Mouse (Mus musculus) left cerebral cortex, adult 2 months (tissue): ENCODE measurements around the gene Faap100. TPM values are rescaled to one million over a fixed set of nuclear protein-coding genes. Genes with fewer than 3 reads are reported as not detected.

Experiments used
- DNase-seq, 2 experiments: peaks; one replicate each; pipeline ENCODE4 v3.0.0; 2021 to 2022; ENCODE audit warnings: low spot score in 2 of 2, mixed read lengths in 1 of 2; ENCODE audit errors: extremely low spot score in 1 of 2
- H3K27ac ChIP-seq: fragments of 200-600 bp; 2 replicates; pipeline ENCODE4 v1.8.1; 2022
- H3K4me3 ChIP-seq: fragments of 200-600 bp; 2 replicates; pipeline ENCODE4 v1.8.1; 2022
- CTCF ChIP-seq: fragments of 200-600 bp; IDR thresholded peaks from 2 replicates; pipeline ENCODE4 v1.8.1; 2022; ENCODE audit warnings: antibody characterized with exemption, mild to moderate bottlenecking, moderate library complexity
- intact Hi-C: fragments of 180-260 bp; cut with DNase I; formaldehyde crosslinking; loops from one replicate; pipeline ENCODE4 v1.15.1; 2025
- microRNA-seq, 2 experiments: library from miRNA; unstranded; fragments of <30 nt; microRNA quantifications; one replicate each; pipeline ENCODE4 v1.2.0; 2021
- total RNA-seq, 2 experiments: library from RNA; stranded (reverse); gene quantifications; 2 replicates each; pipeline ENCODE4 v1.2.3; 2021

Gene Faap100
- total RNA-seq, 2 experiments from 2014 or later = 16.1 to 17.6 TPM

DNA sequence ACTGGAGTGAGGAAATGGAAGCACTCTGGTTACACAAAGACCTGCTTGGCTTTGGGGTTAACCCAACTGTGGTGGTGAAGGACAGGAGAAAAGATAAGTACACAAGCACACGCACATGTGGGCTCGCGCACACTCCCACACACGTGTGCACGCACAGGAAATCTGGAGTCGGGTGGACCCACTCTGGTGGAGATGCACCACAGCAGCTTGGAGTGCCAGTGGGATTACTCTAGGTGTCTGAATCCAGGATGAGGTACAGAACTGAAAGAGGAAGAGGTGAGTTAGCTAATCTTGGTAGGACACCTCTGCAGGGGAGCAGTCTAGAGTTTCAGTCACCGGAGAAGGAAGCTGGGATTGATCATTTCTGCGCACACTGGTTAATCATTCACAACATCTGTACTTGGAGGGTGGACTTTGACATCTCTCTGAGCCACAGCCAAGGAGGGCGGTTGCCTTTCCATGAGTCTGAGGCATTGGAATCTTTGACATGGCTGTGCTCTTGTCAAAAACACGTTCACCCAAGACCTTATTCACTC lies 38.5 kb downstream of the Faap100 start:
- Histone ChIP-seq H3K4me3 (no peak overlapping the region), H3K27ac (no peak overlapping the region)
- intact Hi-C loops = no loop called here
- TF ChIP-seq CTCF = no peak
- no peak for DNase-seq

DNA sequence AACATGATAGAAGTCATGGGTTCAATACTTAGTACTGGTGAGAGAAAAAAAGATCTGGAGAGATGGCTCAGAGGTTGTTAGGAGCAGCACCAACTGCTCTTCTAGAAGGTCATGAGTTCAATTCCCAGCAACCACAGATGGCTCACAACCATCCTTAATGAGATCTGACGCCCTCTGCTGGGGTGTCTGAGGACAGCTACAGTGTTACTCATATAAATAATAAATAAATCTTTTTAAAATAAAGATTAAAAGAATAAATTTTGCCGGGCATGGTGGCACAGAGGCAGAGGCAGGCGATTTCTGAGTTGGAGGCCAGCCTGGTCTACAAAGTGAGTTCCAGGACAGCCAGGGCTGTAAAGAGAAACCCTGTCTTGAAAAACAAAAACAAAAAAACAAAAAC lies 39.8 kb downstream of the Faap100 start:
- Histone ChIP-seq H3K4me3 (no peak overlapping the region), H3K27ac (no peak overlapping the region)
- DNase-seq = no peak
- TF ChIP-seq CTCF = no peak; the same call in 1 of the 2 replicates
- intact Hi-C loops = no loop called here

DNA sequence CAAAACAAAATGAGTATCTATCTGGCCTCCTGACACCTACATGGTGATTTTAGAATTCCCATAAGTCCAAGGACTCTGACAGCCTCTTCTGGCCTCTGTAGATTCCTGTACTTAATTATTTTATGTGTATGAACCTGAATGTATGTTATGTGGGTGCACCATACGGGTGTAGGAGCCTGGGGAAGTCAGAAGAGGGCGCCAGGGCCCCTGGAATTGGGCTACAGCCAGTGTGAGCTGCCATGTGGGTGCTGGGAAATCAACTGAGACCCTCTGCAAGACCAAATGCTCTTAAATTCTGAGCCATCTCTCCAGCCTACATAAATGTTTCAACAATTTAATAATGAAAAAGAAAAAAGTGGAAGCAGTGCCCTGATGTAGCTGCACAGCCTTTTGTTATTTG lies 41.1 kb downstream of the Faap100 start:
- H3K27ac ChIP-seq = no peak overlapping the region
- intact Hi-C loops = no loop called here
- TF ChIP-seq CTCF = no peak
- H3K4me3 ChIP-seq = no peak overlapping the region
- DNase-seq = no peak

DNA sequence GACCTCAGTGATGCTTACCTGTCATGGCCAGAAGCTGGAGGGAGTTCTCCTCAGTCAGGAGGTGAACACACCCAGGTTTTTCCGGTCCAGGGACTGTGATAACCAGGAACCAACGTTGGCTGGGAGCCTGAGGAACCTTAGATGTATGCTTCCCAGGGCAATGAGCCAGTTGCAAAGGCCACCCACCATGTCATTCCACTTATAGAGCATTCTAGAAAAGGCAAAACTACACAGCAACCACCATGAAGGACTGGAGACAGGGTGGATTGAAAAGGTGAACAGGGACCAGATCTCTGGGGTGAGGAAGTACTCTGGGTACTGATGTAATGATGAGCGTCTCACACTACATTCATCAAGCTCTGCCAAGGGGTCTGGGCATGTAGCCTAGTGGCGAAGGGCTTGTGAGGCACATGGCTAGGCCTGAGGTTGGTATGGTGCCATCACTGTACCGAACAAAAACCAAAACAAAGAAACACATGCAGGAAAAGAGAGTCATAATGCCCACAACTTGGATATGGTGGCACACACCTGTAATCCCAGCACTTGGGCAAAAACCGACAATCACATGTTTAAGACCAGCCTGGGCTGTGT lies 43.0 kb downstream of the Faap100 start:
- intact Hi-C loops = no loop called here

DNA sequence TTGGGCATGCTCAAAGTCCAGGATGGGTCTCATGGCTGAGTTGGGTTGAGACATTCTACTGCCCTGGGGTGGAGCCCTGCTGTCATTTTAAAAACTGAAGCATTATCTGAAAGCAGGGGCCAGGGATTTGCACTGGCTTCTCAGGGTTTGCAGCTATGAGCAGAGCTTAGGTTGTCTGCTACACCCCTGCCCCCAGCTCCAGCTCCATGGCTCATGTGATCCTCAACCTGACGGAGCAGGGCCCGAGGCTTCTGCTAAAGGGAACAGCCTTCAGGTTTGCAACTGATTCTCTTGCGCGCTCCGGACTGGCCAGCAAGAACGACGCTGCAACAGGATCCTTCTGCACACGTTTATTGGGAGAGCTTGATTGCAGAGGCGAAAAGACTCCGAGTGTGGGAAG lies 58.4 kb downstream of the Faap100 start:
- H3K27ac ChIP-seq = no peak overlapping the region
- no peak for DNase-seq
- TF ChIP-seq CTCF = no peak
- intact Hi-C loops = no loop called here
- H3K4me3 ChIP-seq = no peak overlapping the region

More for the DNA sequence above, 43.0 kb downstream of the Faap100 start:
- H3K4me3 ChIP-seq = no peak overlapping the region
- DNase-seq = no peak
- no peak overlapping the region for H3K27ac ChIP-seq
- TF ChIP-seq CTCF = no peak

DNA sequence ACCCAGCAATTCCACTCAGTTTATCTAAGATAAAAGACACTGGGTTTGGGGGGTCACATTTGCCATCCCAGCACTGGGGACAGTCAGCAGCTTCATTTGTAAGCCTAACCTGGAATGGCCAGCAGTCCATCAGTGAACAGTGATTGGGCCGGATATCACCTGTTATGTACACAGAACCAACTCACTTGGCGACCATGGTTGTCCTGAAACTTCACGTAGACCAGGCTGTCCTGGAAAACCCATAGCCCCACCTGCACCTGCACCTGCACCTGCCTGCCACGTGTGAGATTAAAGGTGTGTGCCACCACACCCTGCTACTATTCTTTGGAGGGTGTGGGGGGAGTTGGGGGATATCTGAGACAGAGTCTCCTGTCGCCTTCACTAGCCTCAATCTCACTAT lies 59.3 kb downstream of the Faap100 start:
- no peak for DNase-seq
- intact Hi-C loops = no loop called here
- H3K27ac ChIP-seq = no peak overlapping the region
- TF ChIP-seq CTCF = no peak
- no peak overlapping the region for H3K4me3 ChIP-seq

Small RNA genes within 50 kb of the gene (microRNA-seq; reads per million reads assigned to microRNA genes)
- gene Gm23419 (0 reads per million in 2 experiments), gene Mir6935 (1.5 to 2.4 reads per million in 2 experiments)

Other genes with a start within 250 kb of the Faap100 start
- gene Slc38a10, start 227.4 kb downstream of the Faap100 start, total RNA-seq = 10 to 100 TPM; 81.0 to 82.4 TPM
- 10 to 100 TPM; 20.6 to 21.3 TPM for gene Bahcc1, start 145.8 kb downstream of the Faap100 start, total RNA-seq
- gene Actg1, start 30.2 kb downstream of the Faap100 start, total RNA-seq = 1,000 to 10,000 TPM; 1,100 to 1,129 TPM
- gene Fscn2, start 17.2 kb downstream of the Faap100 start, total RNA-seq = under 1 TPM in 1 of 2 experiments, not detected in 1; 0.25 TPM
- 10 to 100 TPM; 70.9 to 72.4 TPM for gene Nploc4, start 58.9 kb upstream of the Faap100 start, total RNA-seq
- gene Tspan10, start 63.9 kb upstream of the Faap100 start, total RNA-seq = 1 to 10 TPM in 1 of 2 experiments, not detected in 1; 3.8 TPM
- gene Pde6g, start 74.7 kb upstream of the Faap100 start, total RNA-seq = 1 to 10 TPM in 1 of 2 experiments, under 1 TPM in 1; 0.45 to 1.1 TPM
- gene Oxld1, start 79.3 kb upstream of the Faap100 start, total RNA-seq = 10 to 100 TPM; 13.8 to 15.8 TPM
- gene Ccdc137, start 79.4 kb upstream of the Faap100 start, total RNA-seq = 10 to 100 TPM; 28.4 to 28.5 TPM
- gene Arl16, start 88.8 kb upstream of the Faap100 start, total RNA-seq = 10 to 100 TPM; 47.9 to 51.9 TPM
- 10 to 100 TPM; 66.1 to 68.3 TPM for gene Mrpl12, start 105.8 kb upstream of the Faap100 start, total RNA-seq
- 10 to 100 TPM; 17.7 to 21.3 TPM for gene Slc25a10, start 113.1 kb upstream of the Faap100 start, total RNA-seq
- gene Gcgr, start 151.9 kb upstream of the Faap100 start, total RNA-seq = not detected
- gene Mcrip1, start 171.0 kb upstream of the Faap100 start, total RNA-seq = 10 to 100 TPM; 68.3 to 83.2 TPM
- gene Ppp1r27, start 172.4 kb upstream of the Faap100 start, total RNA-seq = not detected
- gene P4hb, start 194.5 kb upstream of the Faap100 start, total RNA-seq = 100 to 1,000 TPM; 114 to 120 TPM
- 100 to 1,000 TPM; 290 to 300 TPM for gene Arhgdia, start 202.9 kb upstream of the Faap100 start, total RNA-seq
- 10 to 100 TPM; 56.4 to 64.1 TPM for gene Alyref, start 219.6 kb upstream of the Faap100 start, total RNA-seq
- gene Anapc11, start 219.7 kb upstream of the Faap100 start, total RNA-seq = 10 to 100 TPM; 92.9 to 93.0 TPM
- gene Npb, start 229.7 kb upstream of the Faap100 start, total RNA-seq = under 1 TPM in 1 of 2 experiments, not detected in 1; 0.95 TPM
- gene Pcyt2, start 239.2 kb upstream of the Faap100 start, total RNA-seq = 100 to 1,000 TPM; 133 to 140 TPM
- gene Sirt7, start 246.5 kb upstream of the Faap100 start, total RNA-seq = 10 to 100 TPM; 43.2 to 45.3 TPM